Mouse (Mus musculus) bone marrow macrophage, adult 2 months (primary cell): ENCODE measurements at regions not wholly inside any gene's neighbourhood (a gene's known extent, or its start where the extent isn't known, plus 50 kb on each side); places are given as distances from the start of the nearest gene placed in this dataset.

ENCODE experiments used
- H3K27ac ChIP-seq: 2 replicates; pipeline ENCODE4 v1.5.1; 2012; ENCODE audit warnings: low read depth, low read length; ENCODE audit not compliant: insufficient read depth
- H3K4me1 ChIP-seq: 2 replicates; pipeline ENCODE4 v1.6.1; 2012; ENCODE audit warnings: low read length; ENCODE audit not compliant: control insufficient read depth, insufficient read depth
- H3K4me3 ChIP-seq: 2 replicates; pipeline ENCODE4 v1.5.1; 2012; ENCODE audit warnings: mild to moderate bottlenecking, low read length, moderate library complexity; ENCODE audit not compliant: insufficient read depth
- CTCF ChIP-seq: IDR thresholded peaks from 2 replicates; pipeline ENCODE4 v1.5.1; 2012; ENCODE audit warnings: low read depth, mild to moderate bottlenecking, low read length, moderate library complexity
- POLR2A ChIP-seq: IDR thresholded peaks from 2 replicates; pipeline ENCODE4 v1.6.1; 2012; ENCODE audit warnings: mild to moderate bottlenecking, low read depth, low read length, borderline replicate concordance

- no peaks in the 10 kb centered on the region for H3K4me1 ChIP-seq
- no peak overlapping the region for H3K4me3 ChIP-seq
- H3K27ac ChIP-seq = no peak overlapping the region
- TF ChIP-seq POLR2A = no peak
- TF ChIP-seq CTCF = no peak
Measured at GRCm38 (mm10) chr12:77179138-77179537, 58.8 kb upstream of the Fut8 start.

GRCm38 (mm10) chr12:77177811-77178578 is 59.9 kb upstream of the Fut8 start:
- no peak overlapping the region for H3K4me3 ChIP-seq
- TF ChIP-seq POLR2A (no peak), CTCF (no peak)
- H3K4me1 ChIP-seq = no peaks in the 10 kb centered on the region
- H3K27ac ChIP-seq = no peak overlapping the region

- TF ChIP-seq CTCF (no peak), POLR2A (no peak)
- Histone ChIP-seq H3K27ac (no peak overlapping the region), H3K4me3 (no peak overlapping the region), H3K4me1 (no peaks in the 10 kb centered on the region)
Measured at GRCm38 (mm10) chr12:77177303-77177702, 60.6 kb upstream of the Fut8 start.

GRCm38 (mm10) chr12:77174032-77174431 is 63.9 kb upstream of the Fut8 start:
- no peak overlapping the region for H3K27ac ChIP-seq
- TF ChIP-seq POLR2A = no peak
- no peak for TF ChIP-seq CTCF
- H3K4me1 ChIP-seq = no peaks in the 10 kb centered on the region

GRCm38 (mm10) chr12:77172540-77172939 is 65.4 kb upstream of the Fut8 start:
- H3K4me3 ChIP-seq = no peak overlapping the region
- no peaks in the 10 kb centered on the region for H3K4me1 ChIP-seq
- TF ChIP-seq CTCF (no peak), POLR2A (no peak)
- no peak overlapping the region for H3K27ac ChIP-seq

More at GRCm38 (mm10) chr12:77174032-77174431, 63.9 kb upstream of the Fut8 start:
- no peak overlapping the region for H3K4me3 ChIP-seq

- TF ChIP-seq POLR2A (no peak), CTCF (no peak)
- no peak overlapping the region for H3K27ac ChIP-seq
- H3K4me1 ChIP-seq = no peaks in the 10 kb centered on the region
Measured at GRCm38 (mm10) chr12:77170257-77170656, 67.7 kb upstream of the Fut8 start.

GRCm38 (mm10) chr12:77168367-77168766 is 69.6 kb upstream of the Fut8 start:
- Histone ChIP-seq H3K27ac (no peak overlapping the region), H3K4me1 (no peaks in the 10 kb centered on the region), H3K4me3 (no peak overlapping the region)
- TF ChIP-seq POLR2A (no peak), CTCF (no peak)

More at GRCm38 (mm10) chr12:77170257-77170656, 67.7 kb upstream of the Fut8 start:
- no peak overlapping the region for H3K4me3 ChIP-seq

GRCm38 (mm10) chr12:77156698-77157097 is 81.2 kb upstream of the Fut8 start:
- no peak for TF ChIP-seq POLR2A
- no peak for TF ChIP-seq CTCF
- Histone ChIP-seq H3K4me1 (no peaks in the 10 kb centered on the region), H3K27ac (no peak overlapping the region), H3K4me3 (no peak overlapping the region)

- no peak overlapping the region for H3K4me3 ChIP-seq
- TF ChIP-seq CTCF = no peak
- no peak for TF ChIP-seq POLR2A
- H3K4me1 ChIP-seq = no peaks in the 10 kb centered on the region
- no peak overlapping the region for H3K27ac ChIP-seq
Measured at GRCm38 (mm10) chr12:77155626-77156025, 82.3 kb upstream of the Fut8 start.

GRCm38 (mm10) chr12:77151471-77151870 is 86.5 kb upstream of the Fut8 start:
- TF ChIP-seq POLR2A = no peak
- no peak for TF ChIP-seq CTCF
- no peaks in the 10 kb centered on the region for H3K4me1 ChIP-seq
- H3K4me3 ChIP-seq = no peak overlapping the region
- H3K27ac ChIP-seq = no peak overlapping the region
